Mouse (Mus musculus): ENCODE results near the gene 1600012H06Rik.

DNA sequence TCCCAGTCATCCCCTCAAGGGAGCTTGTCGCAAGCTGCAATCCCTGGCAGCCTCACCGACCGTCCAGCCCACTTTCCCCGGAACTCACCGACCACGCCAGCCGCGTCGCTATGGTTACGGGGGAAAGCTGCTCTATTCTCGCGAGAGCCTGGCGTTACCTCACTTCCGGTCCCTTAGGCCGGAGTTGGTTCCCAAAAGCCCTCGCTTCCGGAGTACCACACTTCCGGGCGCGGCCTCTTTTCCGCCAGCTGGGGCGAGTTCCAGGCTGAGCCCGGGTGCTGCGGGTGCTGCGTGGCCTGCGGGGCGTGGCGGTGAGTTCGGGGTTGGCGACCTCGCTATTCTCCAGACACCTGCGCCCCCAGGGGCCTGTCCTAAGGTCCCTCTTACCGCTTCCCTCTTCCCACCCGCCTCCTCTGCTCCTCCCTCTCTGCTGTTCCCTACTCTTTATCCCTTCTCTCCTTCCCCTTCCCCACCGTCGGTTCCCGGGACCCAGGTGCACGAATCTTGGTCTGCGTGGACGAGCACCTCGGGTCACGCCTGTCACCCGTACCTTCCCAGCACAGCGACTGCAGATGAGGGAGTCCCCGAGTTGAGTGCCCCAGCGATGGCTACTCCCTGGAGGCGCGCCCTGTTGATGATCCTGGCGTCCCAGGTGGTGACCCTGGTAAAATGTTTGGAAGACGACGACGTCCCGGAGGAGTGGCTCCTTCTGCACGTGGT lies at the start of gene 1600012H06Rik, which contains the start of gene Wdr27:
- TF ChIP-seq POLR2A (IDR thresholded peaks at IDR 0.05; ENCODE audit: low read depth, low read length) (peak; percentile 14), CTCF (conservative IDR thresholded peaks at IDR 0.05; ENCODE audit: insufficient read depth, insufficient read length, low read depth, low read length) (no peak)
